Mouse (Mus musculus): ENCODE data around the gene Tmem144.

DNA sequence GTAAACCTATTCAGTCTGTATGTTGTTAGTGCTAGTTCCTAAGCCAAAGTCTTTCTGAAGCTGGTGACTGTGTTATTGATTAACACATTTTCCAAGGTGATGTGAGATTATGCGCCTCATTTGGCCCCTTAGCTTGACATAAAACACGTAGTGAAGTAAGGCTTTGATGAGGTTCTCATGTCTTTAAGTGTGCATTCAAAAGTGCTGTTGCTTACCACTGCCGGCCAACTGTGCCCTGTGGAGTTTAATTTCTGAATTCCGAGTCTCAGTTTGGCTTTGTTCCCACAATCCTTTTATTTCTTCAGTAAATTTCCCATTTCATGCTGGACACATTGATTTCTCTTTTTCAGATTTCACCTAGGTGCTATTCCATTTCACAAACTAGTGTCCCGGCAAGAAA, 5.2 kb upstream of the Tmem144 start:
- TF ChIP-seq CTCF (conservative IDR thresholded peaks at IDR 0.05 in 1 of 2, IDR thresholded peaks at IDR 0.05 in 1 of 2; ENCODE audit: low read depth in 2 of 2, low read length in 2 of 2) (no peak), ZC3H11A (IDR thresholded peaks at IDR 0.05; ENCODE audit: low read depth, low read length) (no peak), EP300 (IDR thresholded peaks at IDR 0.05; ENCODE audit: low read length) (no peak), MAX (IDR thresholded peaks at IDR 0.05; ENCODE audit: low read length) (no peak), ZKSCAN1 (IDR thresholded peaks at IDR 0.05; ENCODE audit: borderline replicate concordance, low read depth, low read length) (no peak)
